Mouse (Mus musculus): ENCODE data around the gene Tmem53.

Gene Tmem53

DNA sequence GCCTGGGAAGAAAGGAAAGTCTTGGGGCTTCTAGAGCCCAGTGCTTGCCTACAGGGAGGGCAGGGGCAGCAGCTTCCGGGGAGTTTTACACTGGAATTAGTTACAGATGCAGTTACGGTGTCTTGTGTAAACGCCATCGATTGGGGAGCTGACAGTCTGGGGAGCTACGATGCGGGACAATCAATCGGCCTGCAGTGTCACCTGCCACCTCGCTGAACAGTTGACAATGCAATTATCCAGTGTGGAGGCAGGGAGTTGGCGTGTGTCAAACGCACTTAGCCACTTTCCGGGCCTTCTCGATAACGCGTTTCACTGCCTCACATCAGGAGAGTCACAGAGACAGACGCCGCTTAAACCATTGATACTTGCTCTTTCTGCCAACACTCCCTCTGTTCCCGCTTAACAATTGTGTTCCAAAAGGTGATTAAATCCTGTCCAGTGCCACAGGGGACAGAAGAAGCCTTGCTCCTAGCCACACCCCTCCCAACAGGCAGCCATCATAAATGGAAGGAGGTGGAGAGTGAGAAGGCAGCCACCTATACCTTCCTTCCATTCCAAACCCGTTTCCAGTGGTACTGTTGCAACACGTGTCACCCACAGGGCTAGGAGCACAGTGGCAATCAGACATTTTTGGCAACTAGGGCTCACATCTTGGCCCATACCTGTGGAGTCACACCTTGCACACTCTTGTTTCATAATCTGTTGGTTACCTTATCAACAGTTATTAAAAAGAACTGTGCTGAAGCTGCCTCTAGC, 29.5 kb downstream of the Tmem53 start:
- no peak for DNase-seq (ENCODE audit: low read depth, low spot score)

DNA sequence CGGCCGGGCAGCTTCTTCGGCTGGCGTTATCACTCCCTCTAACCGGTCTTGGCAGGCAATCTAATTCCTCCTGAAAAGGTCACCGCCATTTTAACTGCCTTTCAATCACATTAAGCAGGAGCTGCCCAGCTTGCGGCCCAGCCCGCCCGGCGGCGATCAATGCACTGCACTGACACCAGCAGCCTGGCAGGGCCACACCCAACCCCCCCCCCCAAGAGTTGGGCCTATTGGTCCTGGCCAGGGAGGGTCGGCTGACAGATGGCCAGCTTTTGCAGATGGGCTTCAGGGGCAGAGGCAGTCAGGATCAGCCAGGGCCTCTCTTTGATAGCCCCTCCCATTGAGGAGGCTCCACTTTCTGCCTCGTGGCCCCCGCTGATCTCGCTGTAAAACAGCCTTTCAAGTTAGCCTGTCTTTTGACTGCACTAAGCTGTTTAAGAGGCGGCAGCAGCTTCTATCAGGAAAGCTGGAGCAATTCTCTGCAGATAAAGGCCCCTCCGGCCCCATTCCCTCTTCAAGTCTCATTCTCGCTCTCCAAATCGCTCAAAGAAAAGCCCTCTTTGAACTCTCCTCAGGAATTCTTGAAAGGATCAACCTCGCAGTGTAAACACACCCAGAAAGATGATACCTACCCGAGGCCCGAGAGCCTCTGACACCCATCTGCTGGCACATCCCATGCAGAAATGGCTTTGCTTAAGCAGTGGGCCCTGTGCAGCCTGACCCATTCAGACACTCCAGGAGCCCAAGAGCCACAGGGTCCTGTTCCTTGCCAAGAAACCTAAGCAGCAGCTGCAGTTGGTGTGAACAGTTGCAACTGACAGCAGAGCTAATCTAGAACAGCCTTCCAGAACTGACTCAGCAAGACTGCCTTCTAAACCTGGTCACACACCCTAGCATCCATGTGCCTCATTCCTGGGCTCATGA, 31.8 kb downstream of the Tmem53 start:
- peak; percentile 88 for DNase-seq (ENCODE audit: low read depth, low spot score)

DNA sequence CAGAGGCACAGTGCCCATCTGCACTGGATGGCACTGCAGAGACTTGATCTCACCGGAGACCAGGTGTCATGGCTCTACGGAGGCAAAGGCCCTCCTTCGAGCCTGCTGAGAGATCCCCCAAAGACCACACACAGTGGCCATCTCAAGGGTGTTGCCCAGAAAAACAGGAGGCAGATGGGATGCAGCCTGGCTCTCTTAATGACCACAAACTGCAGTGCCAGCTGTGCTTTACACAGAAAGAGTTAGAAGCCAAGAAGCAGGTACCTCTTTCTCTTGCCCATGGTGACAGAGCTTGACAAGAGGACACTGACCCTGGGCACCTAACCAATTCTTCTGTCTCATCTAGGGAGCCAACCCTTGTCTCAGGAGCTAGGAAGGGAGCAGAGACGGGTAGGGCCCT, 32.6 kb downstream of the Tmem53 start:
- DNase-seq (ENCODE audit: low read depth, low spot score): no peak

DNA sequence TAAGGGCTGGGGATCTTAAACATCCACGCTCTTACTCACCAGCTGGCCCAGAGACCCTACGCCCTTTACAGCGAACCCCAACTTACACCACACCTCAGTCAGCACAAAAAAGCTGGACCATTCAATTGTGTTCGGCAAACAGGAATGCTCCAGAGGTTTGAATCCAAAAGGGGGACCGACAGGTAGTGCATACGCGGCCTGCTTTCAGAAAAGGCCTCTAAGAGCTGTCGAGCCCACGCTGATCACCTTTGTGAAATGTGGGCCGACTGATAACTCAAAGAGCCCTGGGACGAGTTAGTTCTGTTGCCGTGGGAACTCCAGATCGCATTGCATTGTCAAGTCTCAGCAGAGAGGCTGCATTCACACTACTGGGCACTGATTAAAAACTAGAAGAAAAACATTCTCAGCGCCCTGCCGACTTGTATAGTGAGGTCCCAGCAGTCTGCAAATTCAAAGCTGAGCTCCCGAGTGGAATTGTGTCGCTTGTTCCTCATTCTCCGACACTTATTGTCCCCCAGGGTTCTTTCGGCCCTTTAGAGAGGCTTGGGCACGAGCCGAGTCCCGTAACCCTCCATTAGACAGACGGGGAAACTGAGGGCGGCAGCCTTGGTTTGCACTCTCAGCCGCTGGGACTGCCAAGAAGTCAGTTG, 36.7 kb downstream of the Tmem53 start:
- DNase-seq (ENCODE audit: low read depth, low spot score): no peak

GRCm38 (mm10) chr4:117288927-117289801, 37.4 kb downstream of the Tmem53 start:
- DNase-seq (ENCODE audit: low read depth, low spot score): peak; percentile 60

DNA sequence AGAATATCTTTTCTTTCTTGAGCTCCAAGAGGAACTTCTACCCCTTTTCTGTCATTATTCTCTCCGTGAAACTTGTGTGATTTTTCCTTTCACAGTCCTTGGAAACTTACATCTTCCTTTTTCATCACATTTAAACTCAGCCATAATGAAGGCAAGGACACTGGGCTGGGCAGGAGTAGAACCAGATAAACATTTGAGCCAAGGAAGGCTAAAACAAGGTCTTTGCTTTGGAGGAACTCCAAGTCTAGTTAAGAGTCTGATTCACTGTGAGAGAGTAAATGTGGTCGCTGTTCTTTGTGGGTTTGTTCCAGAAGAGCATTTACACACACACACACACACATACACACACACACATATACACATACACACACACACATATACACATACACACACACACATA, 39.9 kb downstream of the Tmem53 start:
- DNase-seq (ENCODE audit: low read depth, low spot score): no peak

- no peak for DNase-seq (ENCODE audit: low read depth, low spot score)
Observed at GRCm38 (mm10) chr4:117296849-117297593, 45.3 kb downstream of the Tmem53 start.

DNA sequence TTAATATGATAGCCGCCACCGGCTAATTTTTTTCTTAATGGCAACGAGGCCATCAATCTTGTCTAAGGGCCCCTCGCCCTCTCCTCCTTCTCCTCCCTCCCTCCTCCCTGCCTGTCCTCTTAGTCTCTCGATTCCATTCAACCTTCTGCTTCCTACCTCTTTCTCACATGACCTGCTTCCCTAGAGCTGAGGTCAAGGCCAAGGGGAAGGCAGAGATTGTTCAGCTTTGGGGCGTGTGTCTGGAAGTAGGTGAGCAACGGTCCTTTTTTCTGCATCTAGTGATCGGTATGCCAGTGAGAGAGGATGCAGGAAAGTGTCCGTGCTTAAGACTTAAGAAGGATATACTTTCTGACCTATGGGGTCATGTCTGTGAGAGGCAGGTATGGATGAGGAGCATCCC, 46.1 kb downstream of the Tmem53 start:
- no peak for DNase-seq (ENCODE audit: low read depth, low spot score)

DNA sequence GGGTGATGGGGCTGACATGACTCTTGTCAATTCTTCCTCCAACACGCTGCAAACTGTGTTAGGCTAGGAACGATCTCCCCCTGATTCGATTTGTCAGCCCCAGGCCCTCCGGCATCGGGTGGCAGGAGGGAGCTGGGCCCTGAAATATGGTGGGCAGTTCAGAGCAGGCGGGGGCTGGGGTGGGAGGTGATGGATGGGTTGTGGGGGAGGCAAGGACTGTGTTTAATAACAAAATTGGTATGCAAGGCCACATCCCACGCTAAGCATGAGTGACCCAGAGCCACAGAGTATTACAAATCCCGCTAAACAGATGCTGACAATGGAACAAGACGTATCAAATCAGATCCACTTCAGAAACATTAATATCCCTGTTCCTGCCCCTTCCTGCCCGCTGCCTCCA, 48.2 kb downstream of the Tmem53 start:
- no peak for DNase-seq (ENCODE audit: low read depth, low spot score)

DNA sequence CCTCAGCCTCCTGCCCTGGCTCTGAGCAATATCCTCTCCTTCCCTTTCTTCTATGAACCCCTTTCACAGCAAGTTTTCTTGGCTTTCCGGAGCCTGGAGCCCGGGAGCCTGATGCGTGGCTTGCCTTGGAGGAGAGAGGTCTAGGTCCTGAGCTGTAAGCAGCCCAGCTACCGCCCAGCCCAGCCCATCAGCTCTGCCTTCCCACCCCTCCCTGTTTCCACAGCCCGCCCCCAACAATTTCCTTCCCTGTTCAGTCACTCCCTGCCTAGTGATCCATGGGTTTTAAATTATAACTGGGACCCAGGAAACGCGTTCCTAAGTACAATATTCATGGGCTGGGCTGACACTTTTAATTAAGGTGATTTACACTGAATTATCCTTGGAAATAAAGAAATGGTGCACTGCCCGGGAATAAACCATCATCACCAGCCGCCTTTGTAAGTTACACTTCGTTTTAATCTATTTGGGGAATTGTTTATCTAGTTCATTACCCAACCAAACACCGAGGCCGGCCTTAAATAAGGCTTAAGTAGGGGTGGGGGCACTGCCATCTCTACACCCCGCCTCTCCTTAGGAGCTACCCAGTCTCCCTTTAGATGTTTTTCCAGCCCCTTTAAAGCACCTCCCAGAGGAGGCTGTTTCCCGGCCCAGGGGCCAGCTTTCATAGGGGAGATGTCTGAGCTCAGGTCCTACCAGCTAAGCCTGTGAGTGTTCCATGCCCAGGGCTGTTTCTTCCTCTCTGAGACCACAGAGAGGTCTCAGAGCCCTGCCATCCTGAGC, 50.5 kb downstream of the Tmem53 start:
- no peak for DNase-seq (ENCODE audit: low read depth, low spot score)

DNA sequence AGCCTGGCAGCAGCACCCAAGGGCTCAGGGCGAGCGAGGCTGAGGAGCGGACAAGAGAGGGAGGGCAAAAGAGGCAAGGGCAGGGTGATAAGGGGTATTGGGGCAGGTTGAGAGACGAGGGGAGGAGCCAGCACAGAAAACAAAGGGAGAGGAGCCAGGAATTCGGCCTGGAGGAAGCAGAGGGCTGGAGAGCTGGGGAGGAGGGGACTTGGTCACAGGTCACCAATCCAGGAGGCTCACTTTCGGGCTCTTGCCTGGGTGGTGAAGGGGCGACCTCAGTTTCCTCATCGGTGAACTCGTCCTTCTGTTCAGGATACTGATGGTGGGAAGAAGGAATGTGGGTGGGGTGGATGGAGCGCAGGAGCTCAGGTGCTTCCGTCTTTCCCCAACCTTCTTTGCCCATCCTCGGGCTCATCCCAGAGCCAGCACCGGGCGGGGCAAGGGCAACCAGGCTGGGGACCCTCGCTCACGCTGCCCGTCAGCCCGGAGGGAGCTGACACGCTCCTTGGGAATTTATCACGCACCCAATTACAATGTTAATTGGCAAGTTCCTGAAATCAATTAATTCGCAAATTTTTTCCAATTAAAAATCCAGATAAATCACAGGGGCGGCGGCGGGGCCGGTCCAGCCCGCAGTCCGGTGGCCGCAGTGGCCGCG, 52.0 kb downstream of the Tmem53 start:
- DNase-seq (ENCODE audit: low read depth, low spot score): no peak

DNA sequence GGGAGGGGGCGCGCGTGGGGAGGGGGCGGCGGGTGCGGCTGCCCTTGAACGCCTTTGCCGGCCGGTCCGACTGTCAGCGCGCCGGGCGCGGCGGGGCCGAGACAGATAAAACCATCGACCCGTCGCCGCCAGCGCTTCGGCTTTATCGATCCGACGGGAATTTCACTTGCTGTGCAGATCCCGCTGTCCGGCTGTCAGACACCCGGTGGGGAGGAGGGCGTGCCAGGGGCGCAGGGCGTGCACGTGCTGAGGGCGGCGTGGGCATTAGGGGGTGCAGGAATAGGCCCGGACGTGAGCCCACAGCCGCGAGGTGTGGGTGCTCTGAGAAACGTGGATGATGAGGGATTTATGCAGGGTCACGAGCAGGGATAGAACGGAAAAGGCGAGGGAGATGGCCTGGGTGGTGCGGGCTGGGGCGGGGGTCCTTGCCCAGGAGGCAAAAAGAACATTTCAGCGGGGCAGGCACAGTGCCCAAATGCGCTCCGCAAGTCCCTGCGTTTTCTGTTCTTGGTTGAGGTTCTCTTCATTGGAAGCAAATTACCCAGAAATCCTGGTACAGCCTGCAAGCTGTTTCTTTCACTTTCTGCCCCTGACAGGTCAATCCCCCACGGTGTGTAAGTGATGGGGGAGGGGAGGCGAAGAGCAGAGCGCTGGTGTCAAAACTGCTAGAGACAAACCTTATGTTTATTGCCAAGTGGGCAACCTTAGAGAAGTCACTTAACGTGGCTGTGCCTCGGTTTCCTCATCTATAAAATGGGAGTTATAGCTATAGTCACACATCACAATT, 52.7 kb downstream of the Tmem53 start:
- DNase-seq (ENCODE audit: low read depth, low spot score): no peak

GRCm38 (mm10) chr4:117305461-117305860, 53.7 kb downstream of the Tmem53 start:
- no peak for DNase-seq (ENCODE audit: low read depth, low spot score)

GRCm38 (mm10) chr4:117307270-117307669, 55.5 kb downstream of the Tmem53 start:
- DNase-seq (ENCODE audit: low read depth, low spot score): no peak

GRCm38 (mm10) chr4:117309427-117309826, 57.7 kb downstream of the Tmem53 start:
- DNase-seq (ENCODE audit: low read depth, low spot score): no peak

DNA sequence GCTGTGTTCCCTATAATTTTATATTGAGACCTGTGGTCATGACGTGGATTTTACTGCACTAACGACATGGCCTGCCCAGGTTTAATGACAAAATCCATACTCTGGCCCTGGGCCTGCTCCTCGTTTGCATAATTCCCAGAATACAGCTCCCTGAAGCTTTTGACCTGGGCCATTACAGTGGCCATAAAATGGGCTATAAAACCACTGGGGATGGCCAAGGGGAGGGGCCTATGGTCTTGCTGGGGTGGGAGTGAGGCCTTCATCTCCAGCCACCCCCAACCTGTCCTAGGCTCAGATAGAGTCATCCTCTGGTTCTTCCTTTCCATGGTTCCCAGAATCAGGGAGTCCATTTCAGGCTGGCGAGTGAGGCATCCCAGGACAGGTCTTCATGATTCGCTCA, 60.1 kb downstream of the Tmem53 start:
- DNase-seq (ENCODE audit: low read depth, low spot score): no peak

GRCm38 (mm10) chr4:117312416-117313084, 60.8 kb downstream of the Tmem53 start:
- no peak for DNase-seq (ENCODE audit: low read depth, low spot score)

GRCm38 (mm10) chr4:117313085-117313424, 61.3 kb downstream of the Tmem53 start:
- DNase-seq (ENCODE audit: low read depth, low spot score): no peak

All from skeletal muscle tissue, adult 2 months (tissue).